Mouse (Mus musculus): ENCODE measurements around the gene Ech1. TPM values are rescaled to one million over a fixed set of nuclear protein-coding genes. Genes with fewer than 3 reads are reported as not detected.

Gene Ech1
- polyA plus RNA-seq (2012; rRNA removed): 442 and 460 TPM in 2 replicates

DNA sequence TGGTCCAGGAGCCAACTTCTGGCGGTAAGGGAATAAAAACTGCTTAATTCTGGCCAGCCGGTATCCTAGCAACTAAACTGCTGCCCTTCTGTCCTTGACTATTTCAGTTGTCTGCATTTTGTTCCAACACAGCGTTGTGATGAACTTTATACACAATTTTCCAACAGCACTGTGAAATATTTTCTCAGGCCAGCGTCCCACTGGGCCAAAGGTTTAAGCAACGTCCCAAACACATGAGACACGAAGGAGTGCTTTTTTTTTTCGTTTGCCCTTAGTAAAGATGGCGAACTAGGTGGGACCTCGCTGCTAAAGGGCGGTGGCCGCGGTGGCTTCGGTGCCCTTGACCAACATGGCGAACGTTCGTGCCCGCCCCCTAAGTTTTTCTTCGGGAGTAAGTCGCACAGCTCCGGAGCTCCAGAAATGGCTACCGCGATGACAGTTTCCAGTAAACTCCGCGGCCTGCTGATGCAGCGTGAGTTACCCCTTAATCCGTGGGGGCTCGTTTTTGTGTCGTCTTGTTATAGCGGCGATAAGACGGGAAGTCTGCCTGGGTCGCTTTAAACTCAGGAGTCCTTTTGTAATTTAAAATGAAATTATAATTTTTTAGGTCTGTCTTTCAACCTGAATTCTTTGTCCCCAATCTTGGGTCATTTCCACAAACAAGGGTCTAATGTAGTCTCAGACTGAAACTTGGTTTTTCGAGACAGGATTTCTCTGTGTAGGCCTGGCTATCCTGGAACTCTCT is at the start of gene Ech1:
Gene Ech1, plus strand, starts transcription at position 277 of the 745 bp plus-strand sequence.

DNA sequence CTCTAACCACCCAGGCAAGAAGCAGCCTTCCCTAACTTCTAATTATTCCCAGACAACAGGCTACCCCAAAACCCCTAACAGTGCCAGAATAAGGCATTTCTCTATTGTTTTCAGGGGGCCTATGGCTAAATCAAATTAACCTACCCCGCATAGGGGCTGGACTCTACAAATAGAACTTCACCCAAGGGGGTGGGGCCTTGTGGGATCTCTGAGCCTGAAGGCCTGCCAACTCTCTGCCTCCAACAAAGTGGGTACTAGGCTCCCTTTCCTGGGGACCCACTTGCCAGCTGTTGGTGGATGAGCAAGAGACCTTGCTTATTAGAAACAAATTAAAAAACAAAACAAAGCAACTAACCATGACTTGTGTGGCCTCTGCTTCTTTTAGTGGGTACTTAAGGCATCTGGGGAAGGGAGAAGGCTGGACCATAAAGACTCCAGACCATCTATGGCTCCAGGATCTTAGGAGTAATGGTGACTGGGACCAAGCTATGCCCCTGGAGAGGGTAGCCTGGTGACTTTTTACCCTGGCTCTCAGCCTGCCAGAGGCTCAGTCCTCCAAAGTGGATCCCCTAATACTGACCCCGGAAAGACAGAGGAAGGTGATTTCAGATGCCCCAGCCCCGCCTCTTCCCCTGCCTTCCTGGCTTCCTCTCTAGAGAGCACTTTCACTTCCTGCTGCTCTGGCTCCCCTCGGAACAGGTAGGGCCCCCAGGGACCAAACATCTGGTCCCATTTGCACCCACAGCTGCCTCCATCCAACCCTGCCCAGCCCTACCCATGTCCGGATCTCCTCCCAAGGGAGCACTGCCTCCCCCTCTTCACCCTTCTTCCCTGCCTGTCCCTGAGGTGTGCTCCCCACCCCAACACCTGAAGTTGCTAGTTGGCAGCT is 36.5 kb upstream of the Ech1 start, which contains the start of gene Rinl:
Gene Rinl, plus strand, starts transcription at position 663 of the 889 bp plus-strand sequence.

DNA sequence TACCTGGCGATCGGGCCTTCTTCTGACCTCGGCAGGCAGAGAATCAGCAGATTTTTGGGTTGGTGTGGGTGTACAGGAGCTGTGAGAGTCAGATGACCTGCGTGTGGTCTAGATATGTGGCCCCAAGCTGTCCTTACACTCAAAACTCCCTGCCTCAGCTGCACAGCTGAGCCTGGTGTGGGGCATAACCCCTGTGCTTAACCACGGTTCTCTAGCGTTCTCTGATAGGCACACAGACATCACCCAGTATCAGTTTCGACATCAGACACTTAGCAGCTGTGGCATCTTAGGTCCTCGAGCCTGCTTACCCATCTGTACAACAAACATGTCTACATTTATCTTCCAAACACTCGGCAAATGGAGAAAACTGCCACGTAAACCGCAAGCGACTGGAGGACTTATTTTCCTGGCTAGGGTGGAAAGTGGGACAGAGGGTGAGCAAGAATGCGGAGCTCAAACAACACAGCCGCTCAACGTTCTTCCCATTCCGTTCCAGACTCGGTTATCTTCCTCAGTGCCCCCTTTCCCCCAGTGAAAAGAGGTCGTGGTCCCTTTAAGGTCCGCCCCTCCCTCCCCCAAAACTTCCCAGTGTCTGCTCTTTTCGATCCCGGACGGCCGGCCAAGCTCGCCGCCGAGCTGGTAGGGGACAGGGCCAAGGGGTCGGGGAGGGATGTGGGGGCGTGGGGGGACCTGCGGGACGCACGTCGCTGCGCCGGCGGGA is 16.6 kb upstream of the Ech1 start, which contains the start of gene Hnrnpl:
Gene Hnrnpl, plus strand, starts transcription at position 321 of the 721 bp plus-strand sequence.

DNA sequence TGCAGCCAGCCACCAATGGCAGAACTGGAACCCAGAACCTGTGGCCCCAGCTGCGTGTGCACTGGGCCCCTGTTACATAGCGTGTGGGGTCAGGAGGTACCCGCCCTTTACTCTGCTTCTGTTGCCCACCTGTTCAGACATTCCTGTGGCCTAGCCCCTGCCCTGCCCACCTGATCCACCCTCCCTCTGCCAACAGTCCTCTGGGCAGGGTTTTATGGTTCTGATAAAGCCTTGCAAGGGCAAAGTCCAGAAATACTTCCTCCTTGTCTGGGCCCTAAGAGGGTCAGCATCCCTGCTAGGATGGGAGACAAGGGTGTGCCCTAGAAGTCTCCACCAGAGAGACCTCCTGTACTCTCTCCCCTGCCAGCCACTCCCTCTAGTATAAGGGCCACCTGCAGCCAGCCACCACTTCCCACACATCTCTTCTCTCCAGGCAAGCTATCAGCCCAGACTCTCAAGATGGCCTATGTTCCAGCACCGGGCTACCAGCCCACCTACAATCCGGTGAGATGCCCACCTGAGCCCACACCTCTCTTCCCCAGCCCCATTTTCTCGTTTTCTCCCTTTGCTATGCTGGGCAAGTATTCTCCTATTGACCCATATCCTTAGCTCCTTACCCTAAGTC is 8.8 kb downstream of the Ech1 start, which contains the start of gene Lgals4:
Gene Lgals4, plus strand, starts transcription at position 132 of the 625 bp plus-strand sequence.

DNA sequence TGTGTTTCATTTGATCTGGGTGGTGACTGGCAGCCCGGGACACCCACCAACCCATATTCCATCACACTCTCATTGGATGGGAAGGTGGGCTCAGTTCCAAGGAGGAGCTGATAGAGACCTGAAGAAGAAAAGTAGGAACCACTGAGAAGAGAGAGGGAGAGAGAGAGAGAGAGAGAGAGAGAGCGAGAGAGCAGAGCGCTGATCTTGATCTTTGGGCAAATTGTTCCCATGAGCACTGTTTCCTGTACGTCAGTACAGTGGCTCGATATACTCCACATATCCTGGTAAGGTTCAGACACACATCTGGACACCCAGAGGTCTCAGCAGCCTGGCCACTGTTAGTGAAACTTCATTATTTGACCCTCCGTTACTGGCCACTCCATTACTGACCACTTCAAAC is 38.5 kb downstream of the Ech1 start, which contains the start of gene Lgals7:
Gene Lgals7, plus strand, starts transcription at position 314 of the 400 bp plus-strand sequence.

DNA sequence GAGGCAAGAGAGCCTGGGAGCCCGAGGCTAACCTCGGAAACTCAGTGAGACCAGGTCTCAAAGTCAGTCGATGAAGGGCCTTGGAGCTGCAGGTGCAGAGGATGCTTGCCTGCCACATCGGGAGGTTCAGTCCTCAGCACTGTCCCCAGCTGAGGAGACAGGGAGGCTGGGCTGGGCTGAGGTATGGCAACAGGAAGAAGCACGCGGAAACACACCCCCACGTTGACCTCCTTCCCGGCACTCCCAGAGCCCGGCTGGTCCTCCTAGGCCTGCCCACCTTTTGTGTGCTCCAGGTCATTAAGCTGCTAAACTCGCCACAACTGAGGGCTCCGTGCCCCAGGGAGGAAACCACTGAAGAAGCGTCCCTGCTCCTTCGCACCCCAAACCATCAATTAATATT is 56.2 kb downstream of the Ech1 start, which contains the start of gene Capn12:
Gene Capn12, plus strand, starts transcription at position 224 of the 400 bp plus-strand sequence.

Other genes with a start within 250 kb of the Ech1 start
- 155 and 181 TPM in 2 replicates for gene Samd4b, start 227.1 kb upstream of the Ech1 start, polyA plus RNA-seq (2012; rRNA removed)
- gene Pak4, start 227.0 kb upstream of the Ech1 start, polyA plus RNA-seq (2012; rRNA removed): 63.5 and 68.3 TPM in 2 replicates
- 1.6 and 1.8 TPM in 2 replicates for gene Acp7, start 193.9 kb upstream of the Ech1 start, polyA plus RNA-seq (2012; rRNA removed)
- gene Fbxo27, start 132.4 kb upstream of the Ech1 start, polyA plus RNA-seq (2012; rRNA removed): 29.2 and 37.0 TPM in 2 replicates
- 18.7 and 28.0 TPM in 2 replicates for gene Fbxo17, start 108.4 kb upstream of the Ech1 start, polyA plus RNA-seq (2012; rRNA removed)
- gene Mrps12, start 83.4 kb upstream of the Ech1 start, polyA plus RNA-seq (2012; rRNA removed): 105 and 112 TPM in 2 replicates
- gene Sars2, start 83.2 kb upstream of the Ech1 start, polyA plus RNA-seq (2012; rRNA removed): 25.8 and 31.4 TPM in 2 replicates
- gene Ccer2, start 69.0 kb upstream of the Ech1 start, polyA plus RNA-seq (2012; rRNA removed): not detected in 2 replicates
- gene Sirt2, start 58.5 kb upstream of the Ech1 start, polyA plus RNA-seq (2012; rRNA removed): 78.6 and 92.9 TPM in 2 replicates
- 56.1 and 60.3 TPM in 2 replicates for gene Nfkbib, start 57.7 kb upstream of the Ech1 start, polyA plus RNA-seq (2012; rRNA removed)
- 2.7 and 2.8 TPM in 2 replicates for gene Rinl, start 36.2 kb upstream of the Ech1 start, polyA plus RNA-seq (2012; rRNA removed)
- gene Hnrnpl, start 16.7 kb upstream of the Ech1 start, polyA plus RNA-seq (2012; rRNA removed): 204 and 341 TPM in 2 replicates
- gene Lgals4, start 8.6 kb downstream of the Ech1 start, polyA plus RNA-seq (2012; rRNA removed): 20.6 and 30.5 TPM in 2 replicates
- gene Lgals7, start 38.6 kb downstream of the Ech1 start, polyA plus RNA-seq (2012; rRNA removed): 46.3 and 60.8 TPM in 2 replicates
- gene Capn12, start 56.2 kb downstream of the Ech1 start, polyA plus RNA-seq (2012; rRNA removed): 0.78 and 1.0 TPM in 2 replicates
- gene Actn4, start 137.1 kb downstream of the Ech1 start, polyA plus RNA-seq (2012; rRNA removed): 365 and 372 TPM in 2 replicates
- 251 and 352 TPM in 2 replicates for gene Eif3k, start 156.6 kb downstream of the Ech1 start, polyA plus RNA-seq (2012; rRNA removed)
- gene Map4k1, start 156.8 kb downstream of the Ech1 start, polyA plus RNA-seq (2012; rRNA removed): 5.6 and 5.7 TPM in 2 replicates

Data from ovary, adult 2 months (tissue).